Mouse (Mus musculus): Measurements from ENCODE around the gene Cbfb. TPM values are rescaled to one million over a fixed set of nuclear protein-coding genes. Genes with fewer than 3 reads are reported as not detected.
A peak's percentile ranks its signal among the peaks of the same experiment; 100 is the strongest.

Cbfb gene
- total and polyA plus RNA-seq, 3 experiments, result 31.4 to 182 (median 81.9) TPM

- no peaks in the 10 kb centered on the region for H3K9me3 ChIP-seq (replicated peaks)
- peaks cover 34% of the 10 kb centered on the region for H3K27me3 ChIP-seq (ENCODE audit: insufficient read depth, low read length)
- TF ChIP-seq GATA1 (IDR thresholded peaks at IDR 0.05; ENCODE audit: borderline replicate concordance, low read length) (no peak), CTCF (IDR thresholded peaks at IDR 0.05; ENCODE audit: low read depth, low read length) (no peak), TAL1 (conservative IDR thresholded peaks at IDR 0.05; ENCODE audit: low read depth, low read length) (no peak), GATA2 (IDR thresholded peaks at IDR 0.05; ENCODE audit: borderline replicate concordance, low read depth, low read length) (no peak), POLR2AphosphoS5 (IDR thresholded peaks at IDR 0.05; ENCODE audit: insufficient replicate concordance, low read depth, low read length) (no peak)
- no peak overlapping the region for H3K4me3 ChIP-seq (ENCODE audit: low read depth, low read length)
- H3K36me3 ChIP-seq (replicated peaks), result no peaks in the 10 kb centered on the region
- ATAC-seq (ENCODE audit: extremely low read depth, insufficient number of reproducible peaks, low FRiP score, poor library complexity, severe bottlenecking), result no peak
- H3K4me1 ChIP-seq (ENCODE audit: insufficient read depth, low read depth, low read length), result peaks cover 10% of the 10 kb centered on the region
- no peak for DNase-seq (ENCODE audit: low spot score)
Observed at GRCm38 (mm10) chr8:105164272-105164902, 6.1 kb upstream of the Cbfb start.

- Histone ChIP-seq H3K27me3 (ENCODE audit: insufficient read depth, low read length) (peaks cover 31% of the 10 kb centered on the region), H3K9me3 (replicated peaks) (no peaks in the 10 kb centered on the region), H3K4me3 (ENCODE audit: low read depth, low read length) (no peak overlapping the region), H3K4me1 (ENCODE audit: insufficient read depth, low read depth, low read length) (peaks cover 16% of the 10 kb centered on the region), H3K36me3 (replicated peaks) (no peaks in the 10 kb centered on the region)
- ATAC-seq (ENCODE audit: extremely low read depth, insufficient number of reproducible peaks, low FRiP score, poor library complexity, severe bottlenecking), result no peak
- no peak for DNase-seq (ENCODE audit: low spot score)
- no peak for TF ChIP-seq GATA1 (IDR thresholded peaks at IDR 0.05; ENCODE audit: borderline replicate concordance, low read length)
- TF ChIP-seq POLR2AphosphoS5 (IDR thresholded peaks at IDR 0.05; ENCODE audit: insufficient replicate concordance, low read depth, low read length), result no peak
- TF ChIP-seq CTCF (IDR thresholded peaks at IDR 0.05; ENCODE audit: low read depth, low read length), result no peak
- TF ChIP-seq TAL1 (conservative IDR thresholded peaks at IDR 0.05; ENCODE audit: low read depth, low read length), result no peak
- no peak for TF ChIP-seq GATA2 (IDR thresholded peaks at IDR 0.05; ENCODE audit: borderline replicate concordance, low read depth, low read length)
Observed at GRCm38 (mm10) chr8:105165191-105165590, 5.3 kb upstream of the Cbfb start.

- H3K27me3 ChIP-seq (ENCODE audit: insufficient read depth, low read length), result peaks cover 28% of the 10 kb centered on the region
- no peak for DNase-seq (ENCODE audit: low spot score)
- no peaks in the 10 kb centered on the region for H3K36me3 ChIP-seq (replicated peaks)
- TF ChIP-seq TAL1 (conservative IDR thresholded peaks at IDR 0.05; ENCODE audit: low read depth, low read length), result no peak
- no peak for TF ChIP-seq GATA2 (IDR thresholded peaks at IDR 0.05; ENCODE audit: borderline replicate concordance, low read depth, low read length)
- no peak for TF ChIP-seq GATA1 (IDR thresholded peaks at IDR 0.05; ENCODE audit: borderline replicate concordance, low read length)
- no peak for TF ChIP-seq POLR2AphosphoS5 (IDR thresholded peaks at IDR 0.05; ENCODE audit: insufficient replicate concordance, low read depth, low read length)
- TF ChIP-seq CTCF (IDR thresholded peaks at IDR 0.05; ENCODE audit: low read depth, low read length), result no peak
- H3K4me3 ChIP-seq (ENCODE audit: low read depth, low read length), result no peak overlapping the region
- H3K9me3 ChIP-seq (replicated peaks), result no peaks in the 10 kb centered on the region
- peaks cover 19% of the 10 kb centered on the region for H3K4me1 ChIP-seq (ENCODE audit: insufficient read depth, low read depth, low read length)
- no peak for ATAC-seq (ENCODE audit: extremely low read depth, insufficient number of reproducible peaks, low FRiP score, poor library complexity, severe bottlenecking)
Observed at GRCm38 (mm10) chr8:105167116-105167515, 3.4 kb upstream of the Cbfb start.

- H3K27me3 ChIP-seq (ENCODE audit: insufficient read depth, low read length), result peaks cover 15% of the 10 kb centered on the region
- peaks cover 20% of the 10 kb centered on the region for H3K4me1 ChIP-seq (ENCODE audit: insufficient read depth, low read depth, low read length)
- H3K9me3 ChIP-seq (replicated peaks), result no peaks in the 10 kb centered on the region
- no peak overlapping the region for H3K4me3 ChIP-seq (ENCODE audit: low read depth, low read length)
- H3K36me3 ChIP-seq (replicated peaks), result peaks cover 14% of the 10 kb centered on the region
- DNase-seq (ENCODE audit: low spot score) (no peak), ATAC-seq (ENCODE audit: extremely low read depth, insufficient number of reproducible peaks, low FRiP score, poor library complexity, severe bottlenecking) (no peak)
- no peak for TF ChIP-seq TAL1 (conservative IDR thresholded peaks at IDR 0.05; ENCODE audit: low read depth, low read length)
- no peak for TF ChIP-seq GATA2 (IDR thresholded peaks at IDR 0.05; ENCODE audit: borderline replicate concordance, low read depth, low read length)
- TF ChIP-seq CTCF (IDR thresholded peaks at IDR 0.05; ENCODE audit: low read depth, low read length), result no peak
- no peak for TF ChIP-seq GATA1 (IDR thresholded peaks at IDR 0.05; ENCODE audit: borderline replicate concordance, low read length)
- no peak for TF ChIP-seq POLR2AphosphoS5 (IDR thresholded peaks at IDR 0.05; ENCODE audit: insufficient replicate concordance, low read depth, low read length)
Observed at GRCm38 (mm10) chr8:105169582-105169981, 892 bp upstream of the Cbfb start.

- TF ChIP-seq TAL1 (conservative IDR thresholded peaks at IDR 0.05; ENCODE audit: low read depth, low read length), result no peak
- TF ChIP-seq POLR2AphosphoS5 (IDR thresholded peaks at IDR 0.05; ENCODE audit: insufficient replicate concordance, low read depth, low read length), result no peak
- TF ChIP-seq GATA2 (IDR thresholded peaks at IDR 0.05; ENCODE audit: borderline replicate concordance, low read depth, low read length), result no peak
- ATAC-seq (ENCODE audit: extremely low read depth, insufficient number of reproducible peaks, low FRiP score, poor library complexity, severe bottlenecking) (0 out of 2 replicates have a peak, but pooled peaks have one; percentile 2), DNase-seq (ENCODE audit: low spot score) (no peak)
- Histone ChIP-seq H3K9me3 (replicated peaks) (no peaks in the 10 kb centered on the region), H3K36me3 (replicated peaks) (peaks cover 18% of the 10 kb centered on the region), H3K4me3 (ENCODE audit: low read depth, low read length) (peak overlapping the region; percentile 88), H3K27me3 (ENCODE audit: insufficient read depth, low read length) (peaks cover 11% of the 10 kb centered on the region), H3K4me1 (ENCODE audit: insufficient read depth, low read depth, low read length) (peaks cover 20% of the 10 kb centered on the region)
Observed at GRCm38 (mm10) chr8:105170041-105170380, 463 bp upstream of the Cbfb start.

- Histone ChIP-seq H3K36me3 (replicated peaks) (peaks cover 27% of the 10 kb centered on the region), H3K9me3 (replicated peaks) (no peaks in the 10 kb centered on the region), H3K27me3 (ENCODE audit: insufficient read depth, low read length) (no peaks in the 10 kb centered on the region), H3K4me3 (ENCODE audit: low read depth, low read length) (peak overlapping the region; percentile 88), H3K4me1 (ENCODE audit: insufficient read depth, low read depth, low read length) (peaks cover 20% of the 10 kb centered on the region)
- no peak for ATAC-seq (ENCODE audit: extremely low read depth, insufficient number of reproducible peaks, low FRiP score, poor library complexity, severe bottlenecking)
- TF ChIP-seq GATA1 (IDR thresholded peaks at IDR 0.05; ENCODE audit: borderline replicate concordance, low read length) (no peak), POLR2AphosphoS5 (IDR thresholded peaks at IDR 0.05; ENCODE audit: insufficient replicate concordance, low read depth, low read length) (no peak)
- DNase-seq (ENCODE audit: low spot score), result peak; percentile 60
Observed at GRCm38 (mm10) chr8:105171116-105172002, 885 bp downstream of the Cbfb start.
